In genomic region chr13:55694110-55694509, GRCm38 (mm10) we compare ENCODE assay signal across 7 mouse cellular contexts. TPM values are rescaled to one million over a fixed set of nuclear protein-coding genes. Genes with fewer than 3 reads are reported as not detected.
DNase-seq lines count a peak whose midpoint lies in the region; ATAC-seq and TF ChIP-seq lines count a peak whose summit lies in the region.

No protein-coding gene starts in this region.

- no peak for TF ChIP-seq CTCF in stomach, postnatal 0 days (IDR thresholded peaks at IDR 0.05; ENCODE audit: low read depth)

- no peaks in the 10 kb centered on the region for H3K27me3 ChIP-seq in embryonic facial prominence, embryonic 14.5 days (replicated peaks; ENCODE audit: control insufficient read depth, insufficient read depth, low read length)
- H3K27me3 ChIP-seq in limb, embryonic 10.5 days (ENCODE audit: low read depth, poor library complexity, severe bottlenecking): no peaks in the 10 kb centered on the region
- H3K27me3 ChIP-seq in stomach, postnatal 0 days (ENCODE audit: control insufficient read depth, insufficient read depth, low read length): no peaks in the 10 kb centered on the region

- H3K36me3 ChIP-seq in embryonic facial prominence, embryonic 14.5 days (ENCODE audit: control insufficient read depth, insufficient read depth, low read length): peaks cover 9% of the 10 kb centered on the region
- peaks cover 30% of the 10 kb centered on the region for H3K36me3 ChIP-seq in limb, embryonic 10.5 days
- no peaks in the 10 kb centered on the region; the same call in 1 of the 2 replicates for H3K36me3 ChIP-seq in stomach, postnatal 0 days (ENCODE audit: control insufficient read depth, insufficient read depth, low read length)

- peak overlapping the region; percentile 81 for H3K4me2 ChIP-seq in embryonic facial prominence, embryonic 14.5 days (ENCODE audit: low read depth, low read length)
- H3K4me2 ChIP-seq in stomach, postnatal 0 days (replicated peaks; ENCODE audit: low read depth): peak overlapping the region; percentile 50

- 6% methylated on average over 8 of the region's 8 CpGs for WGBS in embryonic facial prominence, embryonic 14.5 days
- WGBS in limb, embryonic 10.5 days: 23% methylated on average over 8 of the region's 8 CpGs
- 4% methylated on average over 8 of the region's 8 CpGs for WGBS in stomach, postnatal 0 days

- peak overlapping the region; percentile 100 for H3K9ac ChIP-seq in embryonic facial prominence, embryonic 14.5 days (ENCODE audit: low read depth, low read length)
- peak overlapping the region; percentile 100; the same call in 1 of the 2 replicates for H3K9ac ChIP-seq in stomach, postnatal 0 days (ENCODE audit: low read length)

- TF ChIP-seq EP300 in stomach, postnatal 0 days (optimal IDR thresholded peaks at IDR 0.05): no peak

- peak overlapping the region; percentile 98 for H3K27ac ChIP-seq in embryonic facial prominence, embryonic 14.5 days (replicated peaks; ENCODE audit: low read depth, low read length)
- H3K27ac ChIP-seq in limb, embryonic 10.5 days: peak overlapping the region; percentile 100
- peak overlapping the region; percentile 99; the same call in 1 of the 2 replicates for H3K27ac ChIP-seq in stomach, postnatal 0 days (replicated peaks)

- peak; percentile 17 for DNase-seq in retina, embryonic 14.5 days (ENCODE audit: low spot score)
- DNase-seq in retina, postnatal 1 day: no peak
- DNase-seq in embryonic facial prominence, embryonic 14.5 days (ENCODE audit: low spot score): peak; percentile 46
- DNase-seq in limb, embryonic 10.5 days (ENCODE audit: low spot score): no peak
- no peak for DNase-seq in stomach, postnatal 0 days (ENCODE audit: low spot score)
- no peak for DNase-seq in right cerebral cortex, postnatal 36 days (ENCODE audit: low spot score in 2 of 2)
- no peak for DNase-seq in frontal cortex, postnatal 36 days (ENCODE audit: low spot score in 2 of 2)

- H3K9me3 ChIP-seq in embryonic facial prominence, embryonic 14.5 days (ENCODE audit: control insufficient read depth, low read length): no peaks in the 10 kb centered on the region
- H3K9me3 ChIP-seq in limb, embryonic 10.5 days (replicated peaks): no peaks in the 10 kb centered on the region
- H3K9me3 ChIP-seq in stomach, postnatal 0 days (ENCODE audit: control insufficient read depth, low read length): no peaks in the 10 kb centered on the region

- peak overlapping the region; percentile 100 for H3K4me3 ChIP-seq in embryonic facial prominence, embryonic 14.5 days (ENCODE audit: low read depth, low read length)
- H3K4me3 ChIP-seq in limb, embryonic 10.5 days: peak overlapping the region; percentile 99
- peak overlapping the region; percentile 99 for H3K4me3 ChIP-seq in stomach, postnatal 0 days (ENCODE audit: low read depth, low read length)

- no peak for ATAC-seq in embryonic facial prominence, embryonic 14.5 days (ENCODE audit: low read depth)
- no peak for ATAC-seq in stomach, postnatal 0 days (ENCODE audit: low FRiP score, low TSS enrichment)

- H3K4me1 ChIP-seq in embryonic facial prominence, embryonic 14.5 days (ENCODE audit: control insufficient read depth, insufficient read depth, low read length): peaks cover 15% of the 10 kb centered on the region
- H3K4me1 ChIP-seq in limb, embryonic 10.5 days: peaks cover 15% of the 10 kb centered on the region
- H3K4me1 ChIP-seq in stomach, postnatal 0 days (replicated peaks; ENCODE audit: control insufficient read depth, insufficient read depth): peaks cover 8% of the 10 kb centered on the region

RNA-seq across cellular contexts. Expression of gene B230219D22Rik, which starts 1.2 kb away (rescaled TPM):
- 57.5 and 60.8 TPM in 2 replicates for polyA plus RNA-seq in embryonic facial prominence, embryonic 14.5 days (2014; fragmentation: Nextera tagmentation; extraction: Ambion mirVana)
- polyA plus RNA-seq in limb, embryonic 10.5 days (2016; fragmentation: Nextera tagmentation; extraction: Ambion mirVana): 55.5 and 65.2 TPM in 2 replicates
- polyA plus RNA-seq in stomach, postnatal 0 days (2015; fragmentation: Nextera tagmentation; extraction: Ambion mirVana): 25.4 and 26.1 TPM in 2 replicates

RNA-seq across cellular contexts. Expression of gene Txndc15, which starts 20.3 kb away (rescaled TPM):
- 98.9 and 99.8 TPM in 2 replicates for polyA plus RNA-seq in embryonic facial prominence, embryonic 14.5 days (2014; fragmentation: Nextera tagmentation; extraction: Ambion mirVana)
- polyA plus RNA-seq in limb, embryonic 10.5 days (2016; fragmentation: Nextera tagmentation; extraction: Ambion mirVana): 65.9 and 76.8 TPM in 2 replicates
- polyA plus RNA-seq in stomach, postnatal 0 days (2015; fragmentation: Nextera tagmentation; extraction: Ambion mirVana): 62.8 and 63.6 TPM in 2 replicates

RNA-seq across cellular contexts. Expression of gene Pcbd2, which starts 33.1 kb away (rescaled TPM):
- 45.2 and 49.2 TPM in 2 replicates for polyA plus RNA-seq in embryonic facial prominence, embryonic 14.5 days (2014; fragmentation: Nextera tagmentation; extraction: Ambion mirVana)
- polyA plus RNA-seq in limb, embryonic 10.5 days (2016; fragmentation: Nextera tagmentation; extraction: Ambion mirVana): 43.7 and 44.4 TPM in 2 replicates
- 71.2 and 73.9 TPM in 2 replicates for polyA plus RNA-seq in stomach, postnatal 0 days (2015; fragmentation: Nextera tagmentation; extraction: Ambion mirVana)

RNA-seq across cellular contexts. Expression of gene Ddx46, which starts 59.3 kb away (rescaled TPM):
- 32.0 and 38.7 TPM in 2 replicates for polyA plus RNA-seq in embryonic facial prominence, embryonic 14.5 days (2014; fragmentation: Nextera tagmentation; extraction: Ambion mirVana)
- polyA plus RNA-seq in limb, embryonic 10.5 days (2016; fragmentation: Nextera tagmentation; extraction: Ambion mirVana): 41.5 and 45.6 TPM in 2 replicates
- polyA plus RNA-seq in stomach, postnatal 0 days (2015; fragmentation: Nextera tagmentation; extraction: Ambion mirVana): 14.9 and 15.2 TPM in 2 replicates

Comparison
In these comparisons a context has a peak if more than half of its experiments do, and no peak if none do; other contexts are left out.
1. DNase-seq: peak in retina, embryonic 14.5 days (single experiment) and embryonic facial prominence, embryonic 14.5 days (single experiment); none in retina, postnatal 1 day (single experiment), limb, embryonic 10.5 days (single experiment), stomach, postnatal 0 days (single experiment), right cerebral cortex, postnatal 36 days (0 of 2) and frontal cortex, postnatal 36 days (0 of 2).
2. Peak in every context shown above with its lines, with median percentiles within 50 percentile points of each other: H3K27ac ChIP-seq and H3K4me3 ChIP-seq.